Mouse (Mus musculus) liver, embryonic 15.5 days (tissue): Measurements from ENCODE around the gene 4930426L09Rik. TPM values are rescaled to one million over a fixed set of nuclear protein-coding genes. Genes with fewer than 3 reads are reported as not detected.

Source experiments
- ATAC-seq: fragments of 200-750 bp; cut with Nextera tagmentation; 2 replicates; pipeline ENCODE4 v1.8.0; 2017; ENCODE audit warnings: moderate number of reproducible peaks, mild to moderate bottlenecking, moderate library complexity; ENCODE audit not compliant: insufficient read depth
- H3K27ac ChIP-seq: fragments of 300-500 bp; sonication (generic); replicated peaks from 2 replicates; pipeline ENCODE4 v1.5.1; 2015; ENCODE audit warnings: mild to moderate bottlenecking, inconsistent platforms
- H3K27me3 ChIP-seq: fragments of 300-500 bp; sonication (generic); 2 replicates; pipeline ENCODE4 v1.6.1; 2015; ENCODE audit warnings: mild to moderate bottlenecking, inconsistent platforms
- H3K36me3 ChIP-seq: fragments of 300-500 bp; sonication (generic); replicated peaks from 2 replicates; pipeline ENCODE4 v1.6.1; 2015; ENCODE audit warnings: moderate library complexity, mild to moderate bottlenecking, inconsistent platforms
- H3K4me1 ChIP-seq: fragments of 300-500 bp; sonication (generic); replicated peaks from 2 replicates; pipeline ENCODE4 v1.6.1; 2015; ENCODE audit warnings: inconsistent platforms
- H3K4me2 ChIP-seq: fragments of 300-500 bp; sonication (generic); 2 replicates; pipeline ENCODE4 v1.6.1; 2015; ENCODE audit warnings: moderate library complexity, mild to moderate bottlenecking, inconsistent platforms
- H3K4me3 ChIP-seq: fragments of 300-500 bp; sonication (generic); replicated peaks from 2 replicates; pipeline ENCODE4 v1.5.1; 2015; ENCODE audit warnings: mild to moderate bottlenecking, inconsistent platforms
- H3K9ac ChIP-seq: fragments of 300-500 bp; sonication (generic); 2 replicates; pipeline ENCODE4 v1.6.1; 2015; ENCODE audit warnings: moderate library complexity, mild to moderate bottlenecking, inconsistent platforms
- H3K9me3 ChIP-seq: fragments of 300-500 bp; sonication (generic); replicated peaks from 2 replicates; pipeline ENCODE4 v1.6.1; 2016; ENCODE audit warnings: inconsistent platforms
- WGBS: fragments of 180-500 bp; shearing (Covaris S2); methylation state at CpG from one replicate; pipeline ENCODE4 v1.1.7; 2015; ENCODE audit warnings: mixed read lengths; ENCODE audit not compliant: insufficient replicate concordance; 5-methylcytosine and 5-hydroxymethylcytosine counted together
- polyA plus RNA-seq: library from polyadenylated mRNA; unstranded; fragments of >200 nt; fragmentation: Nextera tagmentation; extraction: Ambion mirVana; gene quantifications from 2 replicates; pipeline ENCODE4 v1.2.1, GENCODE M21; 2015

The 4930426L09Rik gene
- polyA plus RNA-seq, 1 experiment from 2014 or later, result 0.15 TPM

DNA sequence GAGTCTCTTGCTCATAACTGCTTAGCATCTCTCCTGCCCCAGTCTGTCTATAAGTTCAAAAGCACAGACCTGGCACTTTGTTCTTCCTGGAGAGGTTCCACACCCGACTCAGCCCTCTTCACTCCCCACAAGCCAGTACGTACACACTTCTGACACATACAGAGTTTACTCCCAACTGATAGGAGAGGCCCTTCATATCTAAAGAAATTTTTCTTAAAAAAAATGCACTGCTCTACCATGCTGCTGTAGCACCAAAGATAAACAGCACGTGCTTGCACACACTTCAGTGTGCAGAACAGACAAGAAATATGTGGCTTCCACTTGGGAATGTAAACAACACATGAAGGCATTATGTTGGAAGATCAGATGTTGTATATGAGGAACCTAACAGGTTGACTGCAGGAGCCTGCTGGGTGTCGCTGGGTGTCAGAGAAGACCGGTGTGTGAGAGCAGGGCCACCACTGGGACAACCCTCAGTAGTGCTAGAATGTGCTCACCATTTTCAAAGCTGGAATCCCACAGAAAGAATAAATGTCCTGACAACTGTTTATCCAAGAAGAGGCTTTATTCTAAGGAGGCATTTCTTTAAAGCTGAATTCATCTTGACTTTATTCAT, 29.0 kb upstream of the 4930426L09Rik start:
- peaks cover 14% of the 10 kb centered on the region; the same call in 1 of the 2 replicates for H3K36me3 ChIP-seq

GRCm38 (mm10) chr2:18970461-18970860, 27.7 kb upstream of the 4930426L09Rik start:
- Histone ChIP-seq H3K27me3 (no peaks in the 10 kb centered on the region), H3K27ac (peak overlapping the region; percentile 88), H3K4me3 (no peak overlapping the region), H3K36me3 (peaks cover 14% of the 10 kb centered on the region; the same call in 1 of the 2 replicates), H3K4me1 (peaks cover 79% of the 10 kb centered on the region), H3K9ac (no peak overlapping the region), H3K9me3 (no peaks in the 10 kb centered on the region), H3K4me2 (no peak overlapping the region)
- no peak for ATAC-seq
- WGBS, result 55% methylated on average over 2 of the region's 2 CpGs

More for the DNA sequence above, 29.0 kb upstream of the 4930426L09Rik start:
- Histone ChIP-seq H3K4me2 (peak overlapping the region; percentile 58), H3K9me3 (no peaks in the 10 kb centered on the region), H3K27me3 (no peaks in the 10 kb centered on the region), H3K4me3 (peak overlapping the region; percentile 16; the same call in 1 of the 2 replicates), H3K9ac (0 out of 2 replicates have a peak overlapping the region, but pooled peaks have one; percentile 24), H3K4me1 (peaks cover 74% of the 10 kb centered on the region), H3K27ac (peak overlapping the region; percentile 88)
- peak; percentile 94 for ATAC-seq
- 23% methylated on average over 5 of the region's 5 CpGs for WGBS

- Histone ChIP-seq H3K4me2 (no peak overlapping the region), H3K4me3 (no peak overlapping the region), H3K27me3 (no peaks in the 10 kb centered on the region), H3K9me3 (no peaks in the 10 kb centered on the region), H3K4me1 (peaks cover 81% of the 10 kb centered on the region), H3K27ac (no peak overlapping the region), H3K9ac (no peak overlapping the region), H3K36me3 (peaks cover 14% of the 10 kb centered on the region; the same call in 1 of the 2 replicates)
- 76% methylated on average over 3 of the region's 3 CpGs for WGBS
- no peak for ATAC-seq
Measured at GRCm38 (mm10) chr2:18971564-18971963, 26.6 kb upstream of the 4930426L09Rik start.

GRCm38 (mm10) chr2:18974882-18975645, 23.1 kb upstream of the 4930426L09Rik start:
- Histone ChIP-seq H3K36me3 (peaks cover 9% of the 10 kb centered on the region; the same call in 1 of the 2 replicates), H3K9ac (no peak overlapping the region), H3K4me2 (0 out of 2 replicates have a peak overlapping the region, but pooled peaks have one; percentile 1), H3K27me3 (no peaks in the 10 kb centered on the region), H3K27ac (peak overlapping the region; percentile 31), H3K4me1 (peaks cover 75% of the 10 kb centered on the region), H3K4me3 (no peak overlapping the region), H3K9me3 (no peaks in the 10 kb centered on the region)
- ATAC-seq, result 0 out of 2 replicates have a peak, but pooled peaks have one; percentile 51
- 29% methylated on average over 4 of the region's 4 CpGs for WGBS

GRCm38 (mm10) chr2:18976175-18976574, 22.0 kb upstream of the 4930426L09Rik start:
- H3K9ac ChIP-seq, result no peak overlapping the region
- no peak overlapping the region for H3K4me2 ChIP-seq
- H3K4me3 ChIP-seq, result no peak overlapping the region
- no peak overlapping the region for H3K27ac ChIP-seq
- H3K27me3 ChIP-seq, result no peaks in the 10 kb centered on the region
- peaks cover 9% of the 10 kb centered on the region; the same call in 1 of the 2 replicates for H3K36me3 ChIP-seq
- no peaks in the 10 kb centered on the region for H3K9me3 ChIP-seq
- H3K4me1 ChIP-seq, result peaks cover 69% of the 10 kb centered on the region
- WGBS, result 67% methylated on average over 2 of the region's 2 CpGs
- no peak for ATAC-seq

- no peak overlapping the region for H3K9ac ChIP-seq
- H3K27me3 ChIP-seq, result no peaks in the 10 kb centered on the region
- peaks cover 65% of the 10 kb centered on the region for H3K4me1 ChIP-seq
- 67% methylated on average over 10 of the region's 10 CpGs for WGBS
- no peak overlapping the region for H3K27ac ChIP-seq
- no peak overlapping the region for H3K4me3 ChIP-seq
- peaks cover 9% of the 10 kb centered on the region; the same call in 1 of the 2 replicates for H3K36me3 ChIP-seq
- no peak for ATAC-seq
- H3K9me3 ChIP-seq, result no peaks in the 10 kb centered on the region
- no peak overlapping the region for H3K4me2 ChIP-seq
Measured at GRCm38 (mm10) chr2:18977201-18977805, 20.8 kb upstream of the 4930426L09Rik start.

- ATAC-seq, result no peak
- peaks cover 68% of the 10 kb centered on the region for H3K4me1 ChIP-seq
Measured at GRCm38 (mm10) chr2:18979046-18979445, 19.1 kb upstream of the 4930426L09Rik start.

GRCm38 (mm10) chr2:18979675-18980074, 18.5 kb upstream of the 4930426L09Rik start:
- WGBS, result 82% methylated on average over 7 of the region's 7 CpGs
- Histone ChIP-seq H3K36me3 (no peaks in the 10 kb centered on the region), H3K27me3 (no peaks in the 10 kb centered on the region), H3K4me2 (no peak overlapping the region), H3K27ac (no peak overlapping the region), H3K4me3 (no peak overlapping the region), H3K4me1 (peaks cover 72% of the 10 kb centered on the region), H3K9ac (no peak overlapping the region), H3K9me3 (no peaks in the 10 kb centered on the region)
- ATAC-seq, result no peak

More at GRCm38 (mm10) chr2:18979046-18979445, 19.1 kb upstream of the 4930426L09Rik start:
- H3K27ac ChIP-seq, result no peak overlapping the region
- H3K4me2 ChIP-seq, result no peak overlapping the region
- H3K36me3 ChIP-seq, result no peaks in the 10 kb centered on the region
- H3K9ac ChIP-seq, result no peak overlapping the region
- H3K9me3 ChIP-seq, result no peaks in the 10 kb centered on the region
- WGBS, result 78% methylated on average over 4 of the region's 4 CpGs
- no peak overlapping the region for H3K4me3 ChIP-seq
- H3K27me3 ChIP-seq, result no peaks in the 10 kb centered on the region

GRCm38 (mm10) chr2:18982581-18982980, 15.6 kb upstream of the 4930426L09Rik start:
- Histone ChIP-seq H3K27me3 (no peaks in the 10 kb centered on the region), H3K4me2 (no peak overlapping the region), H3K9me3 (no peaks in the 10 kb centered on the region), H3K36me3 (no peaks in the 10 kb centered on the region), H3K4me1 (peaks cover 58% of the 10 kb centered on the region), H3K9ac (no peak overlapping the region), H3K27ac (no peak overlapping the region), H3K4me3 (no peak overlapping the region)
- WGBS, result 57% methylated on average over 6 of the region's 6 CpGs
- ATAC-seq, result no peak

GRCm38 (mm10) chr2:18983546-18983945, 14.6 kb upstream of the 4930426L09Rik start:
- Histone ChIP-seq H3K27me3 (no peaks in the 10 kb centered on the region), H3K9ac (no peak overlapping the region), H3K9me3 (no peaks in the 10 kb centered on the region), H3K4me1 (peaks cover 56% of the 10 kb centered on the region), H3K4me3 (no peak overlapping the region), H3K4me2 (no peak overlapping the region), H3K27ac (no peak overlapping the region), H3K36me3 (no peaks in the 10 kb centered on the region)
- no peak for ATAC-seq
